Mouse (Mus musculus): ENCODE measurements around the gene Il17f.
"Not testable (repeated sequence)": the region's sequence is repeated elsewhere in the genome, so short reads cannot be mapped to it uniquely, and the experiment has no call there.

Gene Il17f

DNA sequence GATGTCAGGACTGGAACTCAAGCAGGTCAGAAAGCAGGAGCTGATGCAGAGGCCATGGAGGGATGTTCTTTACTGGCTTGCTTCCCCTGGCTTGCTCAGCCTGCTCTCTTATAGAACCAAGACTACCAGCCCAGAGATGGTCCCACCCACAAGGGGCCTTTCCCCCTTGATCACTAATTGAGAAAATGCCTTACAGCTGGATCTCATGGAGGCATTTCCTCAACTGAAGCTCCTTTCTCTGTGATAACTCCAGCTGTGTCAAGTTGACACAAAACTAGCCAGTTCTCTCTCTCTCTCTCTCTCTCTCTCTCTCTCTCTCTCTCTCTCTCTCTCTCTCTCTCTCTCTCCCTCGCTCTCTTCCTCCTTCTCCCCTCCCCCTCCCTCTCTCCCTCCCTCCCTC lies at the start of gene Il17f:
TSS of gene Il17f (minus strand) at position 101 of the 400 bp plus-strand sequence.
- DNase-seq (ENCODE audit: low read depth, low spot score): not testable (repeated sequence)

DNA sequence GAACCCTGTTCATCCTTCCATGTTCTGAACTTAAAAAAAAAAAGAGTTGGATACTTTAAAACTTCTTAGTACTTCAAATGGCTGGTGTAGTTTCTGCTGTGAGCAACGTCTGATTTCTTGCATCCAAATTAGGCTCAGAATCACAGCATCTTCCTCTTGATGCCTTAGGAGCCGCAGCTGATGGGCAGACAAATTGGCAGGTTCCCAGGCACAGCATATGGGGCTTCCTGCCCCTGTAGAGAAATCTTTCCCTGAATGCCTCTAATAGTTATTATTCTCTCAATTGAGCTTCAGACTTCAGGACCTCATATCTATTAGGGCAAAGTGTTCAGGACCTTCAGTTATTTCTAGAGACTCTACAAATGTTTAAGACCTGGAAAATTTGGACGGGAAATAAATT lies 49.5 kb upstream of the Il17f start:
- no peak for DNase-seq (ENCODE audit: low read depth, low spot score)

DNA sequence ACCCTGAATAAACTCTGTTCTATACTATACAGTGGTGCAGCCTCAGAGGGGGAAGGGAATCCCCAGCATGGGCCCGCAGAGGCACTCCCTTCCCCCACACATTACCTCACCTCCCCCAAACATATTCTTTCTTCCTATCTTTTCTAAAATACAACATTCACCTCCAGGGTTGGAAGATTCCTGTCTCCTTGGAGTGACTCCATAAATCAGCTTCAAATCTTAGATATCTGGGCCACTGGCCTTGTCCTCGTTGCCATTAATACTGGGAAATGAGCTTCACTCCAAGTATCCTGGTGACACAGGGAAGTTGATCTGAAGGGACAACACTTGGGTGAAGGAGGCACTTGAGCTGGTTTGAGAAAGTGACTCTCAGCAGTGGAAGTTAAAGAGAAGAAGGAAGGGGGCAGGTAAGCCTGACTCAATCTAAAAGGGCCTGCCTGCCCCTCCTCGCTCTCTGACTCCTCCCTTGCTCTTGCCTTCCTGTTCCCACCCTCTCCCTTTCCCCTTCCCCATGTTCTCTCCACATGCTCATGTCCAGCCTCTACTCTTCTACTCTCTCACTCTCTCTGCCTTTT lies 46.2 kb upstream of the Il17f start:
- no peak for DNase-seq (ENCODE audit: low read depth, low spot score)

DNA sequence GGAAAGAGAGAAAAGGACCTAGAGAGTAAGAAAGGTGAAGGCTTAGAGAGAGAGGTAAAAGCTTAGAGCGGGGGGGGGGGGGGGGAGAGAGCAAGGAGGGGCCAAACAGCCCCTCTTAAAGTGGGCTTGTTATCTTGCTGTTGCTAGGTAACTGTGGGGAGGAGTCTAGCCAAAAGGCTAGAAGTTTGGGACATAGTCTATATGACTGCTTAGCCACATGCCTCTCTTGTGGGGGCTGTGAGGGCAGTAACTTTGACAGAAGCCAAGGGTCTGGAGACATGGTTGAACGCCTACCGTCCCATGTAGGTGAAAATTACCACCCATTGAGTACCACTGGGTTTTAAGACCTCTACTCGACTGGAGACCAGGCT lies 42.7 kb upstream of the Il17f start:
- no peak for DNase-seq (ENCODE audit: low read depth, low spot score)

DNA sequence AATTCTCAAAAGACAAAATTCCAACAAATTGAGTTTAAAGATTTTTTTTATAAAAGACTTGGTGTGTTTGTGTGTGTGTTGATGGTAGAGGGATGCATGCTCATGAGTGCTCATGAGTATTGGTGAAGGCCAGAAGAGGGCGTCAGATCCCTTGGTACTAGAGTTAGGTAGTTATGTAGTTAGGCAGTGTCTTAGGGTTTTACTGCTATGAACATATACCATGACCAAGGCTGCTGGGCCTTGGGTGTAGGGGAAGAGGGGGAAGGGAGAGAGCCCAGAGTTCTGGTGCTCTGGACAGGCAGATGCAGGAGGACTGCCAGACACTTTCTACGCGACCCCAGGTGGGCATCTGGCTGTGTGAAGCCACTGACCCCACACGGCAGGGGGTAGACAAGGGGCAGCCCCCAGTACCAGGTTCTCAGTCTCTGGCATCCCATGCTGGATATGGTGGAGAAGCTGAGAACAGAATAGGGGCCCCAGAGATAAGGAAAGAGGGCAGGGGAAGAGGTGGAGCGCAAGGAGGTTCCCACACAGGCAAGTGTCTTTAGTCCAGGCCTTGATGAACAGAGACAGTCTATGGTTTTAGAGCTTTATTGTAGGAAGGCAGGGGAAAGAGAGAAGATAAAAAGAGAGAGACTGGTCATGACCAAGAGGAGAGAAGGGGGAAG lies 42.2 kb upstream of the Il17f start:
- DNase-seq (ENCODE audit: low read depth, low spot score): no peak

DNA sequence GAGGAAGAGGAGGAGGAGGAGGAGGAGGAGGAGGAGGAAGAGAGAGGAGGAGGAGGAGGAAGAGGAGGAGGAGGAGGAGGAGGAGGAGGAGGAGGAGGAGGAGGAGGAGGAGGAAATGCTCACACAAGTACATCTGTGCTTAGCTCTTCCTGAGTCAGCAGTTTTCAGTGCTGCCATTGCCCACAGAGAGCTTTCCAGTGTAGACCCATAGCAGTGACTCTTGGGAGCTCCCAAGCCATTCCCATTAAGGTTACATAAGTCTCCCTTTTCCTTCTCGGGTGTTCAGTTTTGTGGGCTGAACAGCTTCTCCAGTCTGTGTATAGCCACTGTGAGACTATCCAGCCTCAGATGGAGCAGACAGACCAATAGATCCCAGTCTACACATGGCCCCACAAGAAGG lies 40.1 kb upstream of the Il17f start:
- no peak for DNase-seq (ENCODE audit: low read depth, low spot score)

DNA sequence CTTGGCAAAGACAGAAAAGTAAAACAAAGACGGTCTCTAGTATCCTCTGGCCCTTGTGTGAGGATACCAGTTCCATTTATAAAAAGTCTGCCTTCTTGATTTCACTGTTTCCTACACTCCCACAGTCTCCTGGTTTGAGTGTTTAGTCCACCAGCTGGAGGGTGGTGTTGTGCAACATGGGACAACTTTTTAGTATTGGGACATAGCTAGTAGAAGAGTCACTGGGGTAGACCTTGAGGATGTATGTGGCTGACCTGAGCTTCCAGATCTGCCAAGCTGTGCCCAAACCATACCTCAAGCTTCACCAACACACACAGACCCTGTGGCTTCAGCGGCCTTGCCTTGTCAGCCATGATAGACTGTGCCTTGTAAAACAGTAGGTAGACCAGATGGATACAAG lies 37.6 kb upstream of the Il17f start:
- DNase-seq (ENCODE audit: low read depth, low spot score): no peak

DNA sequence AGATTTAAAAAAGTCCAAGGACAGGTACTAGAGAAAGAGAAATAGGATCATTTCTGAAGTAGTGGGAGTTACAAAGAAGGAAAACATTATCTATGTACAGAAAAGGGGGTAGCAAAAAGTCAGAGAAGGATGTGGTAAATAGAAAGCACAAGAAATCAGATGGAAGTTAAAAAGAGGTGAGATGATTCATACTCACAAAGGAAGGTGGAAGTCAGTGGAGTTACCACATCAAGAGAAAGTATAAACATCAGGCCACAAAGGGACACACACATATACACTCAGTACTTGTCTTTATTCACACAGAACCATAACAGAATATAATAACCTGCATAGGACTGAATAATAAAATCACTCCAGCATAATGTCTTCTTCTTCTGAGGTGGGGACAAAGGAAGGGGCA lies 34.6 kb upstream of the Il17f start:
- DNase-seq (ENCODE audit: low read depth, low spot score): no peak

DNA sequence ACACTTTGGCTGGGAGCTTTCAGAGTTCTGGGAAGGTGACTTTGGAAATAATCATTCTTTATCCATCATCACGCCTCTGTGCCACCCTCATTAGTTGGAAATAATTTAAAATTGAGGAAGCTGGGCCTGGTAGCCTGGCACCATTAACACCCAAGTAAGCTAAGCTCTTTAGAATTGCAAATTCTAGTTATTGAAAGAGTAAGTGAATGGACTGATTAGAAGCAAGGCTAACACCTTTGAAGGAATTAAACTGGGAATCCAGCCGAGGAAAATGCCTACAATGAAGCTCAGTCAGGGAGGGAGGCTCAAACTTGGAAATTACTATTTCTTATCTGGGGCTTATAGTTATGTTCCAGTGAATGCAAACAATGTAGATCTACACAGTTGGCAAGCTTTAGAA lies 33.5 kb upstream of the Il17f start:
- no peak for DNase-seq (ENCODE audit: low read depth, low spot score)

DNA sequence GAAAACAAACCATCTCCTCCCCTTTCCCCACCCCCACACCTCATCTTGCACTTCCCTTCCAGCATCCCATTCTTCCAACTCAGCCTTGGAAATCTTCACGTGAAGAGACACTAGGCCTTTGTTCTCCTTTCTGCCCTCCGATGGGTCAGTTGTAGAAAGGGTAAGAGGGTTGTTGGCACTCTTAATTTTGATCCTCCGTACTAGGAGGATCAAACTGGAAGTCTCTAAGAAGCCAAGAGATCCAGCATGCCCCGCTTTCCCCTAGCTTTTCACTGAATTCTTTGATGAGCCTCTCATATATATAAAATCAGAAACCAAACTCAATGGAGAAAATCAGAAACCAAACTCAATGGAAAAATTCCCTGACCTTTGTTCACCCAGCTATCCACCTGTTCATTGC lies 33.1 kb upstream of the Il17f start:
- DNase-seq (ENCODE audit: low read depth, low spot score): no peak

DNA sequence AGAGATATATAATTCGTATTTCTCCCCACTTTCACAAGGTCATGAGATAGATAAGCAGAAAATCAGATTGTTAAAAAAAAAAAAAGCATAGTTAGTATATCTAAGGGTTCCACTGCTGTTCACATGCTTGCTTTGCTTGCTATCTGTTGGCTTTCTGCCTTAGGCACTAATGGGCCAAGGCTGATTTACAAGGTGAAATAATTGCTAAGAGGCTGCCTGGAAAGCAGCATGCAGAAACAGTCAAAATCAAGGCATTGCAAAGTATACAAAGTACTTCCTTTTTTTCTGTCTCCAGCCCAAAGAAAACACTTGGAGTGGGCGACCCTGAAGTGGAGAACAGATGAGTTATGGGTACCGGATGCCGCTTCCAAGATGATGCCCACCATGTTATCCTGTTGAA lies 30.5 kb upstream of the Il17f start:
- DNase-seq (ENCODE audit: low read depth, low spot score): no peak

DNA sequence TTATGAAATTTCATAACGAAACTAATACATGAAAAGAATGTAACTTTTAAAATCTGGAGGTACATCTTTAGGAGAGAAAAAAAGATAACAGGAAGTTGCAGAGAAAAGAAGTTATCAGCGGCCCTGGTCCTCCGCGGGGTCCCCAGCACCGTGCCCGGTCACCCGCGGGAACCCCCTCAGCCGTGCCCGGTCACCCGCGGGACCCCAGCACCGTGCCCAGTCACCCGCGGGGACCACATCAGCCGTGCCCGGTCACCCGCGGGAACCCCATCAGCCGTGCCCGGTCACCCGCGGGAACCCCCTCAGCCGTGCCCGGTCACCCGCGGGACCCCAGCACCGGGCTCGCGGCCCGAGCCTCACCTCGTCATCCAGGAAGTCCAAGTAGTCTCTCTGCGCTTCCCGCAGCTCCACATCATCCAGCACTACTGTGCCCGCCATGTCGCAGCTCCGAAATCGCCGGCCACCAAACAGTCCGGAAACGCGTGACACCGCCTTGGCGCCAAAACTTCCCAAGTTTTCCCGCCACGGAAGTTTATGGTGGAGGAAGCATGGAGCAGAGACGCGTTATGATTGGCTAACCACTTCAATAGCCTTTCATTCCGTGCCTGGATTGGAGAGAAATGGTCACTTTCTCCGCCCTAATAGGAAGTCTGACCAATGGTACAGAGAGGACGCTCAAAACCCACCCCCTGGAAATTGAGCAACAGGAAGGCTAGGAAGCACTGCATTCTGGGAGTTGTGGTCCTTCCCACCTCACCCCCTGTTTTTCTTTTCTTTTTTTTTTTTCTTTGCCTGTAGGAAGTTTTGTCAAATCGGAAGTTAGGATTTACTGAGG lies 29.6 kb upstream of the Il17f start, which contains the start of gene Mcm3:
TSS of gene Mcm3 (minus strand) at position 542 of the 835 bp plus-strand sequence.
- peak; percentile 97 for DNase-seq (ENCODE audit: low read depth, low spot score)

DNA sequence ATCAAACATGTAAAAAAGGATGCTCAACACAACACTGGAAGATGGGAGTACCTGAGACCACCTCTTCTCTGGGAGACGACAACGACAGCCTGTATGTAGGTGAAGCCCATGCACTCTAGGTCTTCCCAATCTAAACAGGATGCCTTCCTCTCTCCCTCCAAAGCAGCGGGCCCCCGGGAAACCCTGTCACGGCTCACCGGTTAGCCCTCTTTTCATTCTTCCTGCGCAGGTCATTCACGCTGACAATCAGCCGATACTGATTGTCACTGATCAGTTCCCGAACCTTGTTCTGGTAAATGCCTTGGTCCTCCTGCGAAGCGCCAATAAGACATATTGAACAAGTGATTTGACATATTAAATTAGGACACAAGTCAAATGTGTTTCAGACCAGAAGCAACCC lies 27.2 kb upstream of the Il17f start:
- DNase-seq (ENCODE audit: low read depth, low spot score): no peak

DNA sequence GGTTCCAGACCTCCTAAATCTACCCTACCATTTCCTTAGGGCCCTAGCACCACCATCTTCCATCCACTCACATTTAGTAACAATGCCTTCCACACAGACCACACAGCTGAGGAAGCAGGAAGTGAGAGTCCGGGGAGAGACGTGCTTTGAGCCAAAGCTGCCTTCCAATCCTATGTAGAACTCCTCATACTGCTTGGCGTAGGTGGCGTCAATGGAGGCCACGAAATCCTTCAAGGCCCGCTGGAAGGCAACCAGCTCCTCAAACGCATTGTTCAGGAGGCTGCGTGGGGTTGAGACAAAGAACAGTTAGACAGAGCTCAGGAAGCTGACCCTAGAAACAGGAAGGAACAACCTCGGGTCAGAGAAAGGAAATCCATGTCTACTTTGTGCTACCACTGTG lies 26.8 kb upstream of the Il17f start:
- DNase-seq (ENCODE audit: low read depth, low spot score): no peak

DNA sequence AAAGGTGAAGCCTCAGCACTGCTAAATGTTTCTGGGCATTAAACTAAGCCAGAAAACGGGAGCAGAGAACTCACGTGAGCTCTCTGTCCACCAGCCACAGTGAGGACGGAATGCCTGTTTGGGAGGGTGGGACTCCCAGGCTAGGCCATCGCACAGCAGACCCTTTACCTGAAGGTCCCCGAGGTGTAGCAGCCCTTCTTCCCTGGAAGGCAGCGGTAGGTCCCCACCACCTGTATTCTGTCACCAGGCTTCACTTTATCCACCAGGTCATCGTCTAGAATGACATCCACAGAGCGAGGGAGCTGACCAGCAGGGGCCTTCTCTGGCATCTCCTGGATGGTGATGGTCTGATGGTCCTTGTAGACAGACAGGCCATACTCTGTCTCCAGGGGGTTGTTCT lies 24.1 kb upstream of the Il17f start:
- DNase-seq (ENCODE audit: low read depth, low spot score): no peak

DNA sequence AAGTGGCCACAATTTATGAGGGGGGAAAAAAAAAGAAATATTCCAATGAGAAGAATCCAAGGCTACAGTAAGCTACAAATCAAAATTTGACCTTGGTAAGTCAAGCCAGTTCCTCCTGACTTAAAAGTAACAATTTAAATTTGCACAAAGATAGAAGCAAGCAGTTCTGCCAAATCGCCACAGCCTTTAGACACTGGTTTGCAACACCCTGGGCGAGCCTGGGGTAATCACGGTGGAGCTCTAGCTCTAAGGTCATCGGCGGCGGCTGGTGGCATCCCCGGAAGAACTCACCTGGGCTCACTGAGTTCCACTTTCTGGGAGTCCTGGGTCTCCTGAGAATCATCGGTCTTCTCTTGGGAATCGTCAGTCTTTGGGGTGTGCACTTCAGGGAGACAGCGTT lies 14.1 kb upstream of the Il17f start:
- no peak for DNase-seq (ENCODE audit: low read depth, low spot score)

DNA sequence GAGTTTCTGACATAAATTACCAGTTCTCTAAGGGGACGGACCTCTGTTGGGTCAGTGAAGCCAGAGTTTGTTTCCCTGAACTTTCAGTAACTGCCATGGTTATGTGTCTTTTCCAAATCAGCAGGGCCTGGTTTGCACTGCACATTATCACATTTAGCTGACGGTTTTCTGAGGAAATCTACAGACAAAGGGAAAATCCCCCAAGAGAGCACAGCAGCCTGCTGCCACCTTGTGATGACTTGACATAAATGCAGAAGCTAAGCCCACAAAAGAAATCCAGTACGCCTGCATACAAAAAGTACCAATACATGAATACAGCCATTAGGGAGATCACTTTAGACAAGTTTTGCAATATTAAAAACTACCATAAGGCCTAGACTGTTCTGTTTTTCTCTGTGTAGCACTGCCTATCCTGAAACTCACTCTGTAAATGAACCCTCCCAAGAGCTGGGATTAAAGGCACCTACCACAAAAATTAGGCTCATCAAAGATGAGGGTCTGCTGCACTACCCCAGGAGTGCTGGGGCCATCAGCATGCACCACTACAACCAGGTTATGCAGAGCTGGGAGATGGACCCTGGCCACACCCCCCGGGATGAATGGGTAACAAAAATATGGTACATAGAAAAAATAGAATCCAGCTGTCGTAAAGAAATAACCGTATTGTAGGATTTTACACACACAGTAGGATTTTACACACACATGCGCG lies 11.4 kb upstream of the Il17f start:
- DNase-seq (ENCODE audit: low read depth, low spot score): peak; percentile 54

DNA sequence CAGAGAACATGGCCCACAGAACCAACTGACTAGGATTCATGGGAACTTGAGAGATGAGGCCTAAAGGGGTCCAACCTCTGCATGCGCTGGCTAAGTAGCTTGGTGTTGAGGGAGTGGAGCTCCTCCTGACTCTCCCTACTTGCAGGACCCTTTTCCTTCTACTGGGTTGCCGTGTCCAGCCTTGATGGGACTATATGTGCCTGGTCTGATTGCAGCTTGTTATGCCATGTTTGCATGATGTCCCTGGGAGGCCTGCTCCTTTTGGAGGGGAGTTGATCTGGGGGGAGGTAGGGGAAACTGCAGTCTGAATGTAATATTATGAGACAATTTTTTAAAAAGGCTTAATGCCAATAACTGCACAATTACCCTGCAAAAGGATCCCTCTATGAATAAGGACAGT lies 10.9 kb upstream of the Il17f start:
- DNase-seq (ENCODE audit: low read depth, low spot score): no peak

DNA sequence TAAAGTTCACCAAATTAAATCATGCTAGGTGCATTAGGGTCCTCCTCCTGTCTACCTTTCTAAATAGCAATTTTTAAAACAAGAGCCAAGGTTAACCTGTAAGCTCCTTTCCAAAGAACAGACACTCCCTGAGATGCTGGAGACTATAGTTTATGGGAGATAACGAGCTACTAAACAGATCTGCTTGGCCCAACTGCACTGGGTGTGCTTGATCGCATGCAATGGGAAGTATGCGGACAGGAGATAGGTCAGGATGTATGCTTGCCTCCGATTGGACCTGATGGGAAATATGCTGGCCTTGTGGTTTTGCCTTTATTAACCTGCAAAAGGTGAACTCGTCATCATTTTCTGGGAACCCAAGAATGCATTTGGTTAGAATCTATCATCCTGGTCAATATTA lies 4.8 kb upstream of the Il17f start:
- DNase-seq (ENCODE audit: low read depth, low spot score): no peak

DNA sequence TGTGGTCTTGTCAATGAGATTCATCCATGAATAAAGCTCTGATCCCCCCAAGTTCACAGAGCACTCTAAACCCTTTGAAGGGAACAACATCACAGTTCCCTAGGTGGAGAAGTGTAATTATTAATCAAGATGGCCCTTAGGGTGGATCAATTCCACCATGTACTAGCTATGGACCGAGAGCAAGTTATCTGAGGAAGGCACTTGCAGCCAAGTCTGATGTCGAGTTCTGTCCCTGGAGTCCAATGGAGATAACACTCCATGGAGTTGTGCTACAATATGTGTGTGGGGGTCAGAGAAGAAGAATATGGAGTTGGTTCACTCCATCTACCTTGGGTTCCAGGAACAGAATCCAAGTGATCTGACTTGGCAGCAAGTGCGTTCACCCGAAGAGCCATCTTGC lies 4.3 kb upstream of the Il17f start:
- DNase-seq (ENCODE audit: low read depth, low spot score): no peak

DNA sequence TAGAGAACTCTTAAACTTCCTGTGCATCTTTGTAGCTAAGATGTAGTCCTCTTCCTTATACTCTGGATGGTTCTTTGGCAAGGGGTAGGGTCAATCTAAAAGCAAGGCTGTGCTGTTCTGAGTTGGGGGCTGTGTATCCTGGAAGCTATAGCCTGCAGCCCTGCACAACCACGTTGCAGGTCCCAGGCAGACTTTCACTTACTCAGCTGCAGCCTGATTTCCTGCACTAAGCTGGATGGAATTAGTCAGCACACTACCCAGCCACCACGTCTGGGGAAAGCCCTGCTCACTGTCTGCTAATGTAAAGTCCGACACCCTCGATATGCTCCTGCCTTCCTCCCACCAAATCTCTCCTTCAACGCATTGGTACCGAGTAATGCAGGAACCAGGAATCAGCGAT lies 997 bp upstream of the Il17f start:
- DNase-seq (ENCODE audit: low read depth, low spot score): no peak

DNA sequence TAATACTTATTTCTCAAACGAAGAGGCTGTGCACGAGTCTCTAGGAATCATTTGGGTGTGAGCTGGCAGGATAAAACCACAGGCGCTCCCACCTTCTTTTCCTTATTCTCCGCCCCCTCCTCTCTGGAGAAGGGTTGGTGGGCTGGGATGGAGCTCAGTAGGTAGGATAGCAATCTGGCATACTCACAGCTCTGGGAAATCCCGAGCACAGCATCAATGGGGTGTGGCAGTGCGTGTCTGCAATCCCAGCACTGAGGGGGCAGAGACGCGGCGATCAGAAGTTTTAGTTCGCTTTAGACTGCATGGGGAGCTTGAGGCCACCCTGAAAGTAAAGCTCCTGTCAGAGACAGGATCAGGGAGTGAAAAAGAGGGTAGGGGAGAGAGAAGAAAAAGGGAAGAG lies 2.0 kb downstream of the Il17f start:
- DNase-seq (ENCODE audit: low read depth, low spot score): no peak
